Mouse (Mus musculus): ENCODE measurements at regions not wholly inside any gene's neighbourhood (a gene's known extent, or its start where the extent isn't known, plus 50 kb on each side); places are given as distances from the start of the nearest gene placed in this dataset.

- DNase-seq (ENCODE audit: low spot score): no peak
- 72% methylated on average over 1 of the region's 1 CpGs for WGBS
Measured at GRCm38 (mm10) chr1:108498854-108499253, 909.0 kb downstream of the Serpinb8 start.

GRCm38 (mm10) chr1:108527424-108527823 lies 937.6 kb downstream of the Serpinb8 start:
- Histone ChIP-seq H3K9ac (ENCODE audit: low read length) (no peak overlapping the region), H3K27ac (ENCODE audit: low read depth, low read length) (no peak overlapping the region), H3K4me1 (ENCODE audit: control insufficient read depth, insufficient read depth, low read length) (no peaks in the 10 kb centered on the region), H3K4me2 (ENCODE audit: low read length) (no peak overlapping the region), H3K9me3 (replicated peaks; ENCODE audit: control insufficient read depth, low read length) (no peaks in the 10 kb centered on the region), H3K4me3 (ENCODE audit: low read depth, low read length) (no peak overlapping the region), H3K36me3 (ENCODE audit: control insufficient read depth, insufficient read depth, low read length) (no peaks in the 10 kb centered on the region), H3K27me3 (replicated peaks; ENCODE audit: control insufficient read depth, insufficient read depth, low read length) (no peaks in the 10 kb centered on the region)
- WGBS: 34% methylated on average over 2 of the region's 2 CpGs
- peak; percentile 81 for DNase-seq (ENCODE audit: low spot score)
- ATAC-seq: peak; percentile 72; the same call in 1 of the 2 replicates

More at GRCm38 (mm10) chr1:108498854-108499253, 909.0 kb downstream of the Serpinb8 start:
- Histone ChIP-seq H3K36me3 (ENCODE audit: control insufficient read depth, insufficient read depth, low read length) (no peaks in the 10 kb centered on the region), H3K4me1 (ENCODE audit: control insufficient read depth, insufficient read depth, low read length) (no peaks in the 10 kb centered on the region), H3K27ac (ENCODE audit: low read depth, low read length) (no peak overlapping the region), H3K4me3 (ENCODE audit: low read depth, low read length) (no peak overlapping the region), H3K27me3 (replicated peaks; ENCODE audit: control insufficient read depth, insufficient read depth, low read length) (no peaks in the 10 kb centered on the region), H3K9ac (ENCODE audit: low read length) (no peak overlapping the region), H3K9me3 (replicated peaks; ENCODE audit: control insufficient read depth, low read length) (no peaks in the 10 kb centered on the region), H3K4me2 (ENCODE audit: low read length) (no peak overlapping the region)
- no peak for ATAC-seq

GRCm38 (mm10) chr1:108538238-108538637 lies 948.4 kb downstream of the Serpinb8 start:
- no peak for DNase-seq (ENCODE audit: low spot score)
- Histone ChIP-seq H3K4me3 (ENCODE audit: low read depth, low read length) (no peak overlapping the region), H3K9ac (ENCODE audit: low read length) (no peak overlapping the region), H3K9me3 (replicated peaks; ENCODE audit: control insufficient read depth, low read length) (no peaks in the 10 kb centered on the region), H3K27me3 (replicated peaks; ENCODE audit: control insufficient read depth, insufficient read depth, low read length) (no peaks in the 10 kb centered on the region), H3K36me3 (ENCODE audit: control insufficient read depth, insufficient read depth, low read length) (no peaks in the 10 kb centered on the region), H3K4me2 (ENCODE audit: low read length) (no peak overlapping the region), H3K4me1 (ENCODE audit: control insufficient read depth, insufficient read depth, low read length) (no peaks in the 10 kb centered on the region), H3K27ac (ENCODE audit: low read depth, low read length) (no peak overlapping the region)
- no peak for ATAC-seq
- WGBS: 53% methylated on average over 11 of the region's 11 CpGs

- Histone ChIP-seq H3K9ac (ENCODE audit: low read length) (no peak overlapping the region), H3K9me3 (replicated peaks; ENCODE audit: control insufficient read depth, low read length) (no peaks in the 10 kb centered on the region), H3K4me1 (ENCODE audit: control insufficient read depth, insufficient read depth, low read length) (no peaks in the 10 kb centered on the region), H3K4me3 (ENCODE audit: low read depth, low read length) (no peak overlapping the region), H3K4me2 (ENCODE audit: low read length) (no peak overlapping the region), H3K36me3 (ENCODE audit: control insufficient read depth, insufficient read depth, low read length) (no peaks in the 10 kb centered on the region), H3K27me3 (replicated peaks; ENCODE audit: control insufficient read depth, insufficient read depth, low read length) (no peaks in the 10 kb centered on the region), H3K27ac (ENCODE audit: low read depth, low read length) (no peak overlapping the region)
- no peak for ATAC-seq
- no peak for DNase-seq (ENCODE audit: low spot score)
- 27% methylated on average over 2 of the region's 2 CpGs for WGBS
Measured at GRCm38 (mm10) chr1:108548721-108549120, 958.9 kb downstream of the Serpinb8 start.

- no peak overlapping the region for H3K4me2 ChIP-seq (ENCODE audit: low read length)
- no peak overlapping the region for H3K4me3 ChIP-seq (ENCODE audit: low read depth, low read length)
- DNase-seq (ENCODE audit: low spot score) (no peak), ATAC-seq (no peak)
- H3K9me3 ChIP-seq (replicated peaks; ENCODE audit: control insufficient read depth, low read length): no peaks in the 10 kb centered on the region
- H3K27me3 ChIP-seq (replicated peaks; ENCODE audit: control insufficient read depth, insufficient read depth, low read length): no peaks in the 10 kb centered on the region
- no peaks in the 10 kb centered on the region for H3K36me3 ChIP-seq (ENCODE audit: control insufficient read depth, insufficient read depth, low read length)
- WGBS: 95% methylated on average over 1 of the region's 1 CpGs
- no peak overlapping the region for H3K27ac ChIP-seq (ENCODE audit: low read depth, low read length)
- no peaks in the 10 kb centered on the region for H3K4me1 ChIP-seq (ENCODE audit: control insufficient read depth, insufficient read depth, low read length)
- H3K9ac ChIP-seq (ENCODE audit: low read length): no peak overlapping the region
Measured at GRCm38 (mm10) chr1:108558882-108559281, 969.1 kb downstream of the Serpinb8 start.

- H3K36me3 ChIP-seq (ENCODE audit: control insufficient read depth, insufficient read depth, low read length): no peaks in the 10 kb centered on the region
- H3K4me1 ChIP-seq (ENCODE audit: control insufficient read depth, insufficient read depth, low read length): no peaks in the 10 kb centered on the region
- H3K4me2 ChIP-seq (ENCODE audit: low read length): no peak overlapping the region
- WGBS: 54% methylated on average over 1 of the region's 1 CpGs
- H3K9ac ChIP-seq (ENCODE audit: low read length): no peak overlapping the region
- H3K9me3 ChIP-seq (replicated peaks; ENCODE audit: control insufficient read depth, low read length): no peaks in the 10 kb centered on the region
- H3K4me3 ChIP-seq (ENCODE audit: low read depth, low read length): no peak overlapping the region
- no peak overlapping the region for H3K27ac ChIP-seq (ENCODE audit: low read depth, low read length)
- DNase-seq (ENCODE audit: low spot score) (no peak), ATAC-seq (no peak)
- no peaks in the 10 kb centered on the region for H3K27me3 ChIP-seq (replicated peaks; ENCODE audit: control insufficient read depth, insufficient read depth, low read length)
Measured at GRCm38 (mm10) chr1:108562981-108563380, 973.2 kb downstream of the Serpinb8 start.

- no peaks in the 10 kb centered on the region for H3K27me3 ChIP-seq (replicated peaks; ENCODE audit: control insufficient read depth, insufficient read depth, low read length)
- no peak overlapping the region for H3K9ac ChIP-seq (ENCODE audit: low read length)
- H3K4me1 ChIP-seq (ENCODE audit: control insufficient read depth, insufficient read depth, low read length): no peaks in the 10 kb centered on the region
- 44% methylated on average over 3 of the region's 3 CpGs for WGBS
- ATAC-seq: no peak
- H3K4me3 ChIP-seq (ENCODE audit: low read depth, low read length): no peak overlapping the region
- peak; percentile 15 for DNase-seq (ENCODE audit: low spot score)
- no peak overlapping the region for H3K27ac ChIP-seq (ENCODE audit: low read depth, low read length)
- H3K9me3 ChIP-seq (replicated peaks; ENCODE audit: control insufficient read depth, low read length): no peaks in the 10 kb centered on the region
- H3K4me2 ChIP-seq (ENCODE audit: low read length): no peak overlapping the region
- H3K36me3 ChIP-seq (ENCODE audit: control insufficient read depth, insufficient read depth, low read length): no peaks in the 10 kb centered on the region
Measured at GRCm38 (mm10) chr1:108571977-108572376, 982.2 kb downstream of the Serpinb8 start.

GRCm38 (mm10) chr1:108572765-108573164 lies 983.0 kb downstream of the Serpinb8 start:
- Histone ChIP-seq H3K9ac (ENCODE audit: low read length) (no peak overlapping the region), H3K9me3 (replicated peaks; ENCODE audit: control insufficient read depth, low read length) (no peaks in the 10 kb centered on the region), H3K4me1 (ENCODE audit: control insufficient read depth, insufficient read depth, low read length) (no peaks in the 10 kb centered on the region), H3K4me3 (ENCODE audit: low read depth, low read length) (no peak overlapping the region), H3K27me3 (replicated peaks; ENCODE audit: control insufficient read depth, insufficient read depth, low read length) (no peaks in the 10 kb centered on the region), H3K36me3 (ENCODE audit: control insufficient read depth, insufficient read depth, low read length) (no peaks in the 10 kb centered on the region), H3K27ac (ENCODE audit: low read depth, low read length) (no peak overlapping the region), H3K4me2 (ENCODE audit: low read length) (no peak overlapping the region)
- ATAC-seq (no peak), DNase-seq (ENCODE audit: low spot score) (peak; percentile 53)

GRCm38 (mm10) chr1:108576806-108577205 lies 987.0 kb downstream of the Serpinb8 start:
- Histone ChIP-seq H3K4me3 (ENCODE audit: low read depth, low read length) (no peak overlapping the region), H3K27me3 (replicated peaks; ENCODE audit: control insufficient read depth, insufficient read depth, low read length) (no peaks in the 10 kb centered on the region), H3K36me3 (ENCODE audit: control insufficient read depth, insufficient read depth, low read length) (no peaks in the 10 kb centered on the region), H3K27ac (ENCODE audit: low read depth, low read length) (no peak overlapping the region), H3K9ac (ENCODE audit: low read length) (no peak overlapping the region), H3K9me3 (replicated peaks; ENCODE audit: control insufficient read depth, low read length) (no peaks in the 10 kb centered on the region), H3K4me2 (ENCODE audit: low read length) (no peak overlapping the region), H3K4me1 (ENCODE audit: control insufficient read depth, insufficient read depth, low read length) (no peaks in the 10 kb centered on the region)
- ATAC-seq: peak; percentile 28; the same call in 1 of the 2 replicates
- WGBS: 63% methylated on average over 6 of the region's 6 CpGs
- DNase-seq (ENCODE audit: low spot score): peak; percentile 67

Measured in forebrain, embryonic 14.5 days (tissue).